Mouse (Mus musculus) heart, embryonic 14.5 days (tissue): ENCODE measurements at regions not wholly inside any gene's neighbourhood (a gene's known extent, or its start where the extent isn't known, plus 50 kb on each side); places are given as distances from the start of the nearest gene placed in this dataset.
A peak's percentile ranks its signal among the peaks of the same experiment; 100 is the strongest.

Source experiments
- ATAC-seq: fragments of 200-750 bp; cut with Nextera tagmentation; 2 replicates; pipeline ENCODE4 v1.8.0; 2017; ENCODE audit warnings: low read depth, moderate TSS enrichment; ENCODE audit not compliant: insufficient number of reproducible peaks, insufficient read depth, low FRiP score
- H3K27ac ChIP-seq, 2 experiments: fragments of 200-500 bp in 1 of 2; fragments of 300-500 bp in 1 of 2; sonication (generic) in 1 of 2; replicated peaks in 1 of 2; 2 replicates each; pipeline ENCODE4 v1.5.1; 2012 to 2014; ENCODE audit warnings: low read depth in 2 of 2, low read length in 2 of 2, control low read depth in 1 of 2, mild to moderate bottlenecking in 1 of 2, mixed read lengths in 1 of 2; ENCODE audit not compliant: control insufficient read depth in 1 of 2, insufficient read depth in 1 of 2
- H3K27me3 ChIP-seq: fragments of 300-500 bp; sonication (generic); 2 replicates; pipeline ENCODE4 v1.6.1; 2014; ENCODE audit warnings: mild to moderate bottlenecking, low read length, control low read depth; ENCODE audit not compliant: control insufficient read depth, insufficient read depth
- H3K36me3 ChIP-seq: fragments of 300-500 bp; sonication (generic); 2 replicates; pipeline ENCODE4 v1.6.1; 2014; ENCODE audit warnings: mild to moderate bottlenecking, control low read depth, low read length, mixed read lengths; ENCODE audit not compliant: control insufficient read depth, insufficient read depth
- H3K4me1 ChIP-seq, 2 experiments: fragments of 200-500 bp in 1 of 2; fragments of 300-500 bp in 1 of 2; sonication (generic) in 1 of 2; 2 replicates each; pipeline ENCODE4 v1.6.1; 2012 to 2014; ENCODE audit warnings: low read length in 2 of 2, control low read depth in 1 of 2, mixed read lengths in 1 of 2; ENCODE audit not compliant: control insufficient read depth in 2 of 2, insufficient read depth in 2 of 2
- H3K4me2 ChIP-seq: fragments of 300-500 bp; sonication (generic); 2 replicates; pipeline ENCODE4 v1.6.1; 2014; ENCODE audit warnings: mild to moderate bottlenecking, low read length
- H3K4me3 ChIP-seq, 2 experiments: fragments of 200-500 bp in 1 of 2; fragments of 300-500 bp in 1 of 2; sonication (generic) in 1 of 2; 2 replicates each; pipeline ENCODE4 v1.5.1; 2012 to 2014; ENCODE audit warnings: low read length in 2 of 2, mild to moderate bottlenecking in 2 of 2, control low read depth in 1 of 2, low read depth in 1 of 2, moderate library complexity in 1 of 2; ENCODE audit not compliant: control insufficient read depth in 1 of 2, insufficient read depth in 1 of 2
- H3K9ac ChIP-seq: fragments of 300-500 bp; sonication (generic); 2 replicates; pipeline ENCODE4 v1.6.1; 2014; ENCODE audit warnings: mild to moderate bottlenecking, low read length
- H3K9me3 ChIP-seq: fragments of 300-500 bp; sonication (generic); 2 replicates; pipeline ENCODE4 v1.6.1; 2016; ENCODE audit warnings: low read length, control low read depth; ENCODE audit not compliant: control insufficient read depth
- WGBS: fragments of 180-500 bp; shearing (Covaris S2); extraction: QIAGEN DNeasy Blood & Tissue Kit; methylation state at CpG from one replicate; pipeline ENCODE4 v1.1.7; 2014; 5-methylcytosine and 5-hydroxymethylcytosine counted together

- H3K9ac ChIP-seq, result no peak overlapping the region
- no peaks in the 10 kb centered on the region for H3K36me3 ChIP-seq
- H3K27me3 ChIP-seq, result no peaks in the 10 kb centered on the region
- no peak overlapping the region for H3K4me2 ChIP-seq
- no peak for ATAC-seq
- no peak overlapping the region for H3K27ac ChIP-seq
- no peak overlapping the region for H3K4me3 ChIP-seq
- H3K4me1 ChIP-seq, result no peaks in the 10 kb centered on the region
- no peaks in the 10 kb centered on the region for H3K9me3 ChIP-seq
- 78% methylated on average over 5 of the region's 5 CpGs for WGBS
Measured at GRCm38 (mm10) chr5:105983131-105983530, 106.8 kb downstream of the Zfp326 start.

GRCm38 (mm10) chr5:105976746-105977145, 100.4 kb downstream of the Zfp326 start:
- ATAC-seq, result no peak
- Histone ChIP-seq H3K4me2 (peak overlapping the region; percentile 26), H3K27ac (peak overlapping the region; percentile 40 to 53; a peak in 3 of 4 replicates)

GRCm38 (mm10) chr5:105976076-105976475, 99.7 kb downstream of the Zfp326 start:
- Histone ChIP-seq H3K27me3 (no peaks in the 10 kb centered on the region), H3K4me1 (peaks cover 11 to 20% of the 10 kb centered on the region in 2 experiments), H3K4me3 (peak overlapping the region in 1 of 2 experiments; percentile 12; a peak in 1 of 4 replicates), H3K9me3 (no peaks in the 10 kb centered on the region), H3K4me2 (peak overlapping the region; percentile 48), H3K36me3 (no peaks in the 10 kb centered on the region), H3K27ac (no peak overlapping the region), H3K9ac (peak overlapping the region; percentile 50; the same call in 1 of the 2 replicates)
- no peak for ATAC-seq
- 66% methylated on average over 4 of the region's 5 CpGs for WGBS

More at GRCm38 (mm10) chr5:105976746-105977145, 100.4 kb downstream of the Zfp326 start:
- Histone ChIP-seq H3K4me3 (no peak overlapping the region), H3K27me3 (no peaks in the 10 kb centered on the region), H3K9ac (no peak overlapping the region), H3K4me1 (peaks cover 11 to 20% of the 10 kb centered on the region in 2 experiments), H3K9me3 (no peaks in the 10 kb centered on the region), H3K36me3 (no peaks in the 10 kb centered on the region)
- 23% methylated on average over 5 of the region's 5 CpGs for WGBS

GRCm38 (mm10) chr5:105975275-105976011, 99.1 kb downstream of the Zfp326 start:
- Histone ChIP-seq H3K36me3 (no peaks in the 10 kb centered on the region), H3K27me3 (no peaks in the 10 kb centered on the region), H3K9ac (peak overlapping the region; percentile 50; the same call in 1 of the 2 replicates), H3K27ac (no peak overlapping the region), H3K4me3 (peak overlapping the region; percentile 12 to 13; a peak in 2 of 4 replicates), H3K4me2 (peak overlapping the region; percentile 48), H3K4me1 (peaks cover 11 to 20% of the 10 kb centered on the region in 2 experiments), H3K9me3 (no peaks in the 10 kb centered on the region)
- 55% methylated on average over 20 of the region's 21 CpGs for WGBS
- ATAC-seq, result no peak; the same call in 1 of the 2 replicates

GRCm38 (mm10) chr5:105974576-105975177, 98.3 kb downstream of the Zfp326 start:
- Histone ChIP-seq H3K27ac (no peak overlapping the region), H3K4me2 (no peak overlapping the region), H3K36me3 (no peaks in the 10 kb centered on the region), H3K9me3 (no peaks in the 10 kb centered on the region), H3K4me3 (no peak overlapping the region), H3K4me1 (peaks cover 11 to 20% of the 10 kb centered on the region in 2 experiments), H3K27me3 (no peaks in the 10 kb centered on the region), H3K9ac (no peak overlapping the region)
- ATAC-seq, result no peak
- WGBS, result 82% methylated on average over 18 of the region's 18 CpGs
